In the genomic region with DNA sequence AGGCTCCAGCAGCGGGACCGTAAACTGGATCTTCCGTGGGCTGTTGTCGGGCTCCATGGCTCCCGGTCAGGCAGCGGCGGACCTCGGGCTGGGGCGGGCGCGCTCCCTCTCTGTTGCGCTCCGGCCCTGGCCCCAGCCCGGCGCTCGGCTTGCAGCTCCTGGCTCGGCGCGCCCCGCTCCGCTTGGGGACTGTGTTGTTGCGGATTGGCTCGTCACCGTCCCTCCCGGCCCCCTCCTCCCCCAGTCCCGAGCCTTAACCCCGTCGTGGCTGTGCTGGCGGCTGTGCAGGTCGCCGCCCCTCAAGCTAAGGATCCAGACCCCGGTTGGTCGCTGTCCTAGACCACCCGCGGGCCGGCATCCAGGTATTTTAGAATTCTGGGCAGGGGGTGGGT, we compare ENCODE assay signal across 8 mouse cellular contexts. TPM values are rescaled to one million over a fixed set of nuclear protein-coding genes. Genes with fewer than 3 reads are reported as not detected.
DNase-seq lines count a peak whose midpoint lies in the region; ATAC-seq lines count a peak whose summit lies in the region.

A gene (minus strand): TSS at position 182 of the 392 bp plus-strand sequence.

- H3K27me3 ChIP-seq in hindbrain, embryonic 14.5 days (ENCODE audit: control insufficient read depth, insufficient read depth, low read length): no peaks in the 10 kb centered on the region
- H3K27me3 ChIP-seq in stomach, embryonic 14.5 days (ENCODE audit: control insufficient read depth, insufficient read depth, low read length): no peaks in the 10 kb centered on the region; the same call in 1 of the 2 replicates

- no peaks in the 10 kb centered on the region for H3K9me3 ChIP-seq in hindbrain, embryonic 14.5 days (ENCODE audit: control insufficient read depth, low read length)
- H3K9me3 ChIP-seq in stomach, embryonic 14.5 days (ENCODE audit: control insufficient read depth, low read depth, low read length): no peaks in the 10 kb centered on the region

- peak within 1 kb of the TSS; percentile 90 for H3K4me2 ChIP-seq in hindbrain, embryonic 14.5 days (replicated peaks)
- peak within 1 kb of the TSS; percentile 91 for H3K4me2 ChIP-seq in stomach, embryonic 14.5 days (replicated peaks; ENCODE audit: low read depth, low read length)

- peak in 1 of 2 experiments; percentile 38 for DNase-seq in adrenal gland, adult 18-20 months (ENCODE audit: low spot score in 2 of 2)
- DNase-seq in cerebellum, adult 8-10 months: peak; percentile 43
- peak in 1 of 2 experiments; percentile 76 for DNase-seq in frontal cortex, adult 2 months (ENCODE audit: extremely low spot score in 1 of 2, low spot score in 1 of 2)
- peak; percentile 79 for DNase-seq in hindbrain, embryonic 14.5 days (ENCODE audit: low spot score)
- peak in 1 of 2 experiments; percentile 70 for DNase-seq in left cerebral cortex, adult 8-10 months (ENCODE audit: low spot score in 2 of 2)
- DNase-seq in mesoderm, embryonic 11.5 days (ENCODE audit: low read depth, low spot score): peak; percentile 65

- peak within 1 kb of the TSS; percentile 69 for H3K27ac ChIP-seq in hindbrain, embryonic 14.5 days
- H3K27ac ChIP-seq in stomach, embryonic 14.5 days (ENCODE audit: low read length): no peak within 1 kb of the TSS

- no peaks in the 10 kb centered on the region for H3K36me3 ChIP-seq in hindbrain, embryonic 14.5 days (replicated peaks; ENCODE audit: control insufficient read depth, insufficient read depth)
- H3K36me3 ChIP-seq in stomach, embryonic 14.5 days (ENCODE audit: control insufficient read depth, insufficient read depth, low read length): no peaks in the 10 kb centered on the region

- H3K4me3 ChIP-seq in hindbrain, embryonic 14.5 days (replicated peaks; ENCODE audit: low read length): peak within 1 kb of the TSS; percentile 69
- peak within 1 kb of the TSS; percentile 67 for H3K4me3 ChIP-seq in stomach, embryonic 14.5 days (ENCODE audit: low read depth, low read length)

- H3K4me1 ChIP-seq in hindbrain, embryonic 14.5 days (replicated peaks; ENCODE audit: control insufficient read depth, insufficient read depth, low read length): peaks cover 18% of the 10 kb centered on the region; the same call in 1 of the 2 replicates
- 0 out of 2 replicates have a peak, but pooled peaks cover 3% of the 10 kb centered on the region for H3K4me1 ChIP-seq in stomach, embryonic 14.5 days (ENCODE audit: control insufficient read depth, insufficient read depth, low read length)

- ATAC-seq in hindbrain, embryonic 14.5 days (ENCODE audit: low FRiP score): peak; percentile 91
- ATAC-seq in stomach, embryonic 14.5 days (ENCODE audit: insufficient number of reproducible peaks, insufficient read depth, low FRiP score, low read depth): peak; percentile 83
- no peak for ATAC-seq in erythroid progenitor cell, adult 5-6 weeks (replicated peaks; ENCODE audit: low FRiP score, poor library complexity, severe bottlenecking)

- H3K9ac ChIP-seq in hindbrain, embryonic 14.5 days: peak within 1 kb of the TSS; percentile 79
- H3K9ac ChIP-seq in stomach, embryonic 14.5 days (replicated peaks; ENCODE audit: low read depth, low read length): peak within 1 kb of the TSS; percentile 49

- WGBS in hindbrain, embryonic 14.5 days: under 1% methylated on average over 33 of the region's 36 CpGs
- WGBS in stomach, embryonic 14.5 days: under 1% methylated on average over 36 of the region's 36 CpGs

RNA-seq across cellular contexts. Expression of the gene that starts here (rescaled TPM):
- total RNA-seq in adrenal gland, adult 18-20 months (2021): 10 to 100 TPM; 18.1 to 19.8 TPM
- polyA plus RNA-seq in frontal cortex, adult 2 months (2012; rRNA removed): 156 and 188 TPM in 2 replicates
- polyA plus RNA-seq in hindbrain, embryonic 14.5 days (2014; fragmentation: Nextera tagmentation; extraction: Ambion mirVana): 124 and 125 TPM in 2 replicates
- 100 to 1,000 TPM; 127 to 151 (median 142) TPM for total RNA-seq in left cerebral cortex, adult 8-10 months (2022)
- polyA plus RNA-seq in stomach, embryonic 14.5 days (2014; fragmentation: Nextera tagmentation; extraction: Ambion mirVana): 12.9 and 17.4 TPM in 2 replicates
- not detected in 2 replicates for total RNA-seq in erythroid progenitor cell, adult 5-6 weeks (2015; ENCODE audit: low replicate concordance)
- total RNA-seq in erythroid progenitor cell, adult 5-6 weeks (2017; ENCODE audit: low replicate concordance): not detected in 2 replicates

Comparison
In these comparisons a context has a peak if more than half of its experiments do, and no peak if none do; other contexts are left out.
1. RNA of the gene that starts here (total RNA-seq): 127 to 151 TPM in left cerebral cortex, adult 8-10 months and 18.1 to 19.8 TPM in adrenal gland, adult 18-20 months; not detected in erythroid progenitor cell, adult 5-6 weeks; every median in the first group is over 10 times any median in the second.
2. RNA of the gene that starts here (total RNA-seq): 127 to 151 TPM in left cerebral cortex, adult 8-10 months; 18.1 to 19.8 TPM in adrenal gland, adult 18-20 months; every median in the first group is over 4 times any median in the second.